In the genomic region with DNA sequence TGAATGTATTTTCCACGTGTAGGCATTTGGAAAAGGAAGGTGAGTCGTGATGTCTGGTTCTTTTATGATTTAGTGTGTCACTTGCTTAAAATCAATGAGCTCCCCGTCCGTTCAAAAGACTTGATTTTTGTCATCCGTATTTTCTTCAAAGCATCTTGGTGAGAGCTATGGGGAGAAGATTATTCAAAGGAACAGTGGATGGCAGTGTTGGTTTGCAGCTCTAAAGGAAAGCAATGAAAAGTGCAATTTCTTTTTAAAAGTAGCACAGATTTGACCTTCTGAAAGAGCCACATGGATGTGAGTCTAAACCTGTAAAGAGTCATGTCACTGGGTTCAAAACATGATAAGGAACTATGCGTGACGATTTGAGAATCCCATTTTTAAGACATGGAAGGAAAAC, we compare ENCODE assay signal across 18 mouse cellular contexts.
DNase-seq lines count a peak whose midpoint lies in the region; ATAC-seq and TF ChIP-seq lines count a peak whose summit lies in the region.
"Had no signal": no experiment of that assay in that cellular context is flagged by ENCODE, and none has a peak within 500 bp of the region (broad histone marks: within the 10 kb centered on the region; RNA-seq: fewer than 3 reads in every experiment).

No protein-coding gene starts in this region.

- no peak overlapping the region for H3K4me2 ChIP-seq in hindbrain, postnatal 0 days (ENCODE audit: low read depth, low read length)
- H3K4me2 ChIP-seq in hindbrain, embryonic 13.5 days: no peak overlapping the region
- no peak overlapping the region for H3K4me2 ChIP-seq in midbrain, postnatal 0 days (ENCODE audit: low read depth, low read length, poor library complexity, severe bottlenecking)
- H3K4me2 ChIP-seq in midbrain, embryonic 15.5 days: no peak overlapping the region
- H3K4me2 ChIP-seq: embryonic facial prominence, embryonic 15.5 days; heart, embryonic 15.5 days had no signal

- no peak overlapping the region for H3K9ac ChIP-seq in hindbrain, postnatal 0 days (replicated peaks; ENCODE audit: low read length)
- no peak overlapping the region for H3K9ac ChIP-seq in hindbrain, embryonic 13.5 days
- H3K9ac ChIP-seq in midbrain, postnatal 0 days (replicated peaks; ENCODE audit: low read length, poor library complexity, severe bottlenecking): no peak overlapping the region
- no peak overlapping the region for H3K9ac ChIP-seq in midbrain, embryonic 15.5 days
- H3K9ac ChIP-seq: embryonic facial prominence, embryonic 15.5 days; heart, embryonic 15.5 days; liver, embryonic 14.5 days had no signal

- no peaks in the 10 kb centered on the region for H3K36me3 ChIP-seq in hindbrain, postnatal 0 days (ENCODE audit: insufficient read depth, low read length)
- H3K36me3 ChIP-seq in hindbrain, embryonic 13.5 days: no peaks in the 10 kb centered on the region
- H3K36me3 ChIP-seq in midbrain, postnatal 0 days (ENCODE audit: insufficient read depth, low read length): no peaks in the 10 kb centered on the region
- H3K36me3 ChIP-seq in midbrain, embryonic 15.5 days (replicated peaks): no peaks in the 10 kb centered on the region
- H3K36me3 ChIP-seq in embryonic facial prominence, embryonic 10.5 days (replicated peaks): no peaks in the 10 kb centered on the region
- H3K36me3 ChIP-seq: embryonic facial prominence, embryonic 15.5 days; forebrain, embryonic 10.5 days; heart, embryonic 15.5 days had no signal

- 72% methylated on average over 7 of the region's 7 CpGs for WGBS in hindbrain, postnatal 0 days
- WGBS in hindbrain, embryonic 13.5 days: 84% methylated on average over 7 of the region's 7 CpGs
- WGBS in midbrain, postnatal 0 days: 73% methylated on average over 7 of the region's 7 CpGs
- 79% methylated on average over 7 of the region's 7 CpGs for WGBS in midbrain, embryonic 15.5 days
- WGBS in embryonic facial prominence, embryonic 10.5 days: 86% methylated on average over 7 of the region's 7 CpGs

- H3K27ac ChIP-seq in hindbrain, postnatal 0 days: no peak overlapping the region
- no peak overlapping the region for H3K27ac ChIP-seq in hindbrain, embryonic 13.5 days
- no peak overlapping the region for H3K27ac ChIP-seq in midbrain, postnatal 0 days (ENCODE audit: low read depth, low read length)
- H3K27ac ChIP-seq in midbrain, embryonic 15.5 days: no peak overlapping the region
- H3K27ac ChIP-seq in embryonic facial prominence, embryonic 10.5 days (replicated peaks): no peak overlapping the region
- H3K27ac ChIP-seq: embryonic facial prominence, embryonic 15.5 days; forebrain, embryonic 10.5 days; heart, embryonic 15.5 days; liver, embryonic 14.5 days had no signal

- H3K4me1 ChIP-seq in hindbrain, postnatal 0 days (ENCODE audit: insufficient read depth, low read length): no peaks in the 10 kb centered on the region
- no peaks in the 10 kb centered on the region for H3K4me1 ChIP-seq in hindbrain, embryonic 13.5 days (replicated peaks)
- no peaks in the 10 kb centered on the region for H3K4me1 ChIP-seq in midbrain, postnatal 0 days (ENCODE audit: insufficient read depth, low read length)
- no peaks in the 10 kb centered on the region for H3K4me1 ChIP-seq in midbrain, embryonic 15.5 days
- H3K4me1 ChIP-seq in embryonic facial prominence, embryonic 10.5 days: no peaks in the 10 kb centered on the region
- H3K4me1 ChIP-seq: embryonic facial prominence, embryonic 15.5 days; forebrain, embryonic 10.5 days; heart, embryonic 15.5 days had no signal

- TF ChIP-seq CTCF in hindbrain, postnatal 0 days (IDR thresholded peaks at IDR 0.05; ENCODE audit: low read depth): peak; percentile 57
- peak; percentile 70 for TF ChIP-seq CTCF in midbrain, postnatal 0 days (IDR thresholded peaks at IDR 0.05)

- DNase-seq in hindbrain, postnatal 0 days (ENCODE audit: low spot score): peak; percentile 47
- peak; percentile 3 to 10 for DNase-seq in kidney, postnatal 36 days
- DNase-seq in kidney, postnatal 4 days: no peak
- DNase-seq in midbrain, postnatal 0 days (ENCODE audit: low spot score): peak; percentile 55
- DNase-seq in embryonic facial prominence, embryonic 10.5 days (ENCODE audit: low spot score): no peak
- no peak for DNase-seq in layer of hippocampus, adult 9-10 months (ENCODE audit: low spot score)
- DNase-seq: adrenal gland, adult 8-10 months; gastrocnemius, postnatal 14 days; heart, postnatal 4 days; lung, postnatal 10 days; thymus, postnatal 14 days had no signal

- H3K27me3 ChIP-seq in hindbrain, postnatal 0 days (ENCODE audit: insufficient read depth, low read length): no peaks in the 10 kb centered on the region
- H3K27me3 ChIP-seq in hindbrain, embryonic 13.5 days: no peaks in the 10 kb centered on the region
- no peaks in the 10 kb centered on the region for H3K27me3 ChIP-seq in midbrain, postnatal 0 days (ENCODE audit: insufficient read depth, low read length)
- H3K27me3 ChIP-seq in midbrain, embryonic 15.5 days (replicated peaks): no peaks in the 10 kb centered on the region
- H3K27me3 ChIP-seq in embryonic facial prominence, embryonic 10.5 days (replicated peaks; ENCODE audit: low read depth, poor library complexity, severe bottlenecking): no peaks in the 10 kb centered on the region
- H3K27me3 ChIP-seq: embryonic facial prominence, embryonic 15.5 days; heart, embryonic 15.5 days had no signal

- no peak for ATAC-seq in hindbrain, postnatal 0 days
- ATAC-seq in hindbrain, embryonic 13.5 days (ENCODE audit: low FRiP score): no peak
- ATAC-seq in midbrain, postnatal 0 days (ENCODE audit: low FRiP score): no peak
- ATAC-seq in midbrain, embryonic 15.5 days (replicated peaks): no peak
- ATAC-seq: hindbrain, embryonic 16.5 days had no signal

- H3K9me3 ChIP-seq in hindbrain, postnatal 0 days (ENCODE audit: low read length): no peaks in the 10 kb centered on the region
- no peaks in the 10 kb centered on the region for H3K9me3 ChIP-seq in hindbrain, embryonic 13.5 days
- no peaks in the 10 kb centered on the region for H3K9me3 ChIP-seq in midbrain, postnatal 0 days (ENCODE audit: low read length)
- no peaks in the 10 kb centered on the region for H3K9me3 ChIP-seq in midbrain, embryonic 15.5 days
- no peaks in the 10 kb centered on the region for H3K9me3 ChIP-seq in embryonic facial prominence, embryonic 10.5 days
- H3K9me3 ChIP-seq: embryonic facial prominence, embryonic 15.5 days; forebrain, embryonic 10.5 days; heart, embryonic 15.5 days had no signal

- H3K4me3 ChIP-seq in hindbrain, postnatal 0 days (ENCODE audit: low read length): no peak overlapping the region
- no peak overlapping the region for H3K4me3 ChIP-seq in hindbrain, embryonic 13.5 days
- no peak overlapping the region for H3K4me3 ChIP-seq in midbrain, postnatal 0 days (ENCODE audit: low read depth, low read length)
- H3K4me3 ChIP-seq in midbrain, embryonic 15.5 days: no peak overlapping the region
- no peak overlapping the region for H3K4me3 ChIP-seq in embryonic facial prominence, embryonic 10.5 days
- H3K4me3 ChIP-seq: embryonic facial prominence, embryonic 15.5 days; forebrain, embryonic 10.5 days; heart, embryonic 15.5 days had no signal

Comparison
In these comparisons a context has a peak if more than half of its experiments do, and no peak if none do; other contexts are left out.
1. DNase-seq: peak in hindbrain, postnatal 0 days (single experiment), kidney, postnatal 36 days (2 of 2) and midbrain, postnatal 0 days (single experiment); none in kidney, postnatal 4 days (0 of 2), embryonic facial prominence, embryonic 10.5 days (single experiment) and layer of hippocampus, adult 9-10 months (single experiment).